Mouse (Mus musculus): ENCODE data around the gene 1500011B03Rik. TPM values are rescaled to one million over a fixed set of nuclear protein-coding genes. Genes with fewer than 3 reads are reported as not detected.
"Not testable (repeated sequence)": the region's sequence is repeated elsewhere in the genome, so short reads cannot be mapped to it uniquely, and the experiment has no call there.

The 1500011B03Rik gene
- polyA plus RNA-seq, 1 experiment from 2014 or later = 250 TPM

DNA sequence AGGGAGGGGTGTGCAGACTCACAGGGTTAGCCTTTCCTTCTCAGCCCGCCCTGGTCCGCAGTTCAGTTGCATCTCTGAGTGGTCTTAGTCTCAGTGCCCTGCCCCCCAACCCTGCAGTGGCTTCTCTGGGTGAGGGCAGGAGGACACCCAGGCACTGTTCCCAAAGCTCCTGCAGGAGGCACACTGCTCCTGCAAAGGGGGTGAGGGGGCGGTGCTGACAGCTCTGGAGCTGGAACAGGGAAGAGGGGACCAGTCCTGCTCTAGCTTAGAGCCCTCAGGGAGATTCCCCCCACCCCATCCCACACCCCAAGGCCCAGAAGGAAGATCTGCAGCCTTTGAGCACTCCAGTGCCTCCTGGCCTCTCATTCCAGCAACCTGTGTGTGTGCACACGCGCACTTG is 19.4 kb upstream of the 1500011B03Rik start:
- no peak for ATAC-seq
- Histone ChIP-seq H3K27ac (ENCODE audit: low read length) (no peak overlapping the region), H3K4me2 (ENCODE audit: low read length) (no peak overlapping the region), H3K9me3 (ENCODE audit: control insufficient read depth, low read length) (no peaks in the 10 kb centered on the region), H3K4me3 (replicated peaks; ENCODE audit: low read length) (no peak overlapping the region), H3K9ac (replicated peaks; ENCODE audit: low read depth, low read length) (no peak overlapping the region), H3K4me1 (replicated peaks; ENCODE audit: control insufficient read depth, insufficient read depth, low read length) (peaks cover 7% of the 10 kb centered on the region), H3K27me3 (replicated peaks; ENCODE audit: control insufficient read depth, insufficient read depth, low read length) (no peaks in the 10 kb centered on the region), H3K36me3 (ENCODE audit: control insufficient read depth, insufficient read depth) (no peaks in the 10 kb centered on the region)
- WGBS = 67% methylated on average over 5 of the region's 5 CpGs

DNA sequence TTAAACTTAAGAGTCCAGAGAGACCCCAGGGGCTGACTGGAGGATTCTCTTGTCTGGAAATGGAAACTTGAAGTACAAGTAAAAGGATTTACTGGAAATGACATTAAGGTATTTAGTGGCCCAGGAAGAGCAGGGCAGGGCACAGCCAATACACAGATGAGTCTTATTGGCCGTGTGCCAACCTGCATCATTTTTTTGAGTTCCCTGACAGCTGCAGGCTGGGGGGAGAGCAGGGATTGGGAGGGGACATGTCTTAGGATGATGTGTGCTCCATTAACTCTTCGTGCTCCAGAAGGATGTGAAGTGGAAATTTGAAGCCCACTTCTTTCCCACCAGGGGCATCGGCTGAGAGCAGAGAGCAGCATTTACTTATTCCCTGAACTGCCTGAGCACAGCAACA is 18.9 kb upstream of the 1500011B03Rik start:
- H3K36me3 ChIP-seq (ENCODE audit: control insufficient read depth, insufficient read depth); H3K4me2 ChIP-seq (ENCODE audit: low read length); H3K9ac ChIP-seq (replicated peaks; ENCODE audit: low read depth, low read length); H3K27me3 ChIP-seq (replicated peaks; ENCODE audit: control insufficient read depth, insufficient read depth, low read length); H3K9me3 ChIP-seq (ENCODE audit: control insufficient read depth, low read length); H3K27ac ChIP-seq (ENCODE audit: low read length); H3K4me3 ChIP-seq (replicated peaks; ENCODE audit: low read length); H3K4me1 ChIP-seq (replicated peaks; ENCODE audit: control insufficient read depth, insufficient read depth, low read length); ATAC-seq: not testable (repeated sequence)
- 37% methylated on average over 3 of the region's 3 CpGs for WGBS

DNA sequence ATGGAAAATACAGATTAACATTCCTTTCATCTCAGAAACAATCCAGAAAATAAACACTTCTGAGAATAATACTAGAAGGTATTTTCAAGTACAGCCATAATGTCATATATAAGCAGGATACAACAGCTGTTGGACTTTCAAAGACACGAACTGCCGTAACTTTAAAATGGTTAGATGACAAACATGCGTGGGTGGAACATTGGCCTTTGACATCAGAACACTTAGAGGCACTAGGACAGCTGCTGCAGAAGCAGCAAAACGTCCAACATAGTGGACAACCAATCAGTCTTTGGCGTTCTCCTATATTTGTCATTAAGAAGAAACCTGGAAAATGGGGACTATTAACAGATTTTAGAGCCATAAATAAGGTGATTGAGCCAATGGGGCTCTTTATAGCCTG is 17.2 kb upstream of the 1500011B03Rik start:
- H3K4me2 ChIP-seq (ENCODE audit: low read length); H3K9ac ChIP-seq (replicated peaks; ENCODE audit: low read depth, low read length); H3K27ac ChIP-seq (ENCODE audit: low read length); H3K36me3 ChIP-seq (ENCODE audit: control insufficient read depth, insufficient read depth); H3K27me3 ChIP-seq (replicated peaks; ENCODE audit: control insufficient read depth, insufficient read depth, low read length); H3K4me1 ChIP-seq (replicated peaks; ENCODE audit: control insufficient read depth, insufficient read depth, low read length); H3K9me3 ChIP-seq (ENCODE audit: control insufficient read depth, low read length); H3K4me3 ChIP-seq (replicated peaks; ENCODE audit: low read length); ATAC-seq: not testable (repeated sequence)
- 84% methylated on average over 5 of the region's 5 CpGs for WGBS

DNA sequence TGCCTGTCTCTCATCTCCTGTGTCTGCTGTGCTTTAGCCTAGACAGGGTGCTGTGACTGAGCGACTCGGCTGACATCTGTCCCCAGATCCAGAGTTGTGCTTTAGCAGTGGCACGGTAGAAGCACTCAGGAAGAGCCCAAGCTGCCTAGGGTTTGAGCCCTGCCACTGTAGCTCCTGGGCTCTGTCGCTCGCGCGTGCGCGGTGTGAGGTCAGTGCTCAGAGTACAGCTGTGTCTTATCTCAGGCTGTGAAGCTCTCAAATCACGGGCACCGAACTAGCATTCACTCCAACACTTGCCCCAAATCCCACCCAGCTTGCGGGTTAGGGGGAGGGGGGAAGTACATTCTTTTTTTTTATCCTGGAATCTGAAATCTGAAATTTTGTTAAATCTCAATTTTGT is 13.6 kb upstream of the 1500011B03Rik start:
- Histone ChIP-seq H3K27ac (ENCODE audit: low read length) (no peak overlapping the region), H3K27me3 (replicated peaks; ENCODE audit: control insufficient read depth, insufficient read depth, low read length) (no peaks in the 10 kb centered on the region), H3K4me2 (ENCODE audit: low read length) (no peak overlapping the region), H3K4me3 (replicated peaks; ENCODE audit: low read length) (no peak overlapping the region), H3K36me3 (ENCODE audit: control insufficient read depth, insufficient read depth) (no peaks in the 10 kb centered on the region), H3K9ac (replicated peaks; ENCODE audit: low read depth, low read length) (no peak overlapping the region), H3K9me3 (ENCODE audit: control insufficient read depth, low read length) (no peaks in the 10 kb centered on the region), H3K4me1 (replicated peaks; ENCODE audit: control insufficient read depth, insufficient read depth, low read length) (no peaks in the 10 kb centered on the region; the same call in 1 of the 2 replicates)
- 79% methylated on average over 12 of the region's 12 CpGs for WGBS
- no peak for ATAC-seq

DNA sequence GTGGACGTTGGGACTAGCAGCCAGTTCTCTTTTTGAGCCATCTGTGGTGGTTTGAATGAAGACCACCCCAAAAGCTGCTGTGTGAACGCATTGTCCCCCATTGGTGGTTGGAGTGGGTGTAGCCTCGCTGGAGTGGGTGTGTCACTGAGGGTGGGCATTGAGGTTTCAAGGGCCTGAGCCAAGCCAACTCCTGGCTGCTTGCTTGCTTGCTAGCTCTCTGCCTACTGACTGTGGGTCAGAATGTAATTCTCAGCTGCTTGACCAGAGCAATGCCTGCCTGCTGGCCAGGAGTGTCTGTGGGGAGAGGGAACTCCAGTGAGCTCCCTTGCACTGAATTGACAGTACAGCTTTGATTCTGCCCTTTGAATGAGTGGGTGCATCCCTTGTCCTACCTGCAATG is 6.5 kb upstream of the 1500011B03Rik start:
- Histone ChIP-seq H3K9ac (replicated peaks; ENCODE audit: low read depth, low read length) (no peak overlapping the region), H3K9me3 (ENCODE audit: control insufficient read depth, low read length) (no peaks in the 10 kb centered on the region), H3K4me1 (replicated peaks; ENCODE audit: control insufficient read depth, insufficient read depth, low read length) (peaks cover 6% of the 10 kb centered on the region), H3K27ac (ENCODE audit: low read length) (no peak overlapping the region), H3K27me3 (replicated peaks; ENCODE audit: control insufficient read depth, insufficient read depth, low read length) (no peaks in the 10 kb centered on the region), H3K4me3 (replicated peaks; ENCODE audit: low read length) (no peak overlapping the region), H3K4me2 (ENCODE audit: low read length) (no peak overlapping the region), H3K36me3 (ENCODE audit: control insufficient read depth, insufficient read depth) (no peaks in the 10 kb centered on the region)
- no peak for ATAC-seq
- whole genome bisulfite sequencing = 56% methylated on average over 3 of the region's 3 CpGs

DNA sequence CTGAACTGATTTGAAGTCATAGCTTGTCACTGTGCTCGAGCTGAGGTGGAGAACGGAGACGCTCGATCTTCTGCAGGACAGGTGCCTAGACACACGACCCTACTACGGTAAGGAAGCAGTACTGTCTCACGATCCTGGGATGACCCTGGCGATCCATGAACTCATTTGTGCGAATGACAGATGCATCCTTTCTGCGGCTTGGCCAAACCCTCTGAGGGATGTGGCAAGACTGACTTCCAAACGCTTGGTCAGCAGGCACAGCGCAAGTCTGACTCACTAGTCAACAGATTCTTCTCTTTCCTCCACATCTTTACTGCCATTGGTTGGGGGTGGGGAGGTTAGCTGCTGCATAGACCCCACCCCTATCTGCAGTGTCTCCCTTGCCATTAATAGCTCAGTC is 4.2 kb upstream of the 1500011B03Rik start:
- Histone ChIP-seq H3K4me2 (ENCODE audit: low read length) (no peak overlapping the region), H3K4me3 (replicated peaks; ENCODE audit: low read length) (no peak overlapping the region), H3K36me3 (ENCODE audit: control insufficient read depth, insufficient read depth) (no peaks in the 10 kb centered on the region), H3K27me3 (replicated peaks; ENCODE audit: control insufficient read depth, insufficient read depth, low read length) (no peaks in the 10 kb centered on the region), H3K27ac (ENCODE audit: low read length) (no peak overlapping the region), H3K4me1 (replicated peaks; ENCODE audit: control insufficient read depth, insufficient read depth, low read length) (peaks cover 6% of the 10 kb centered on the region), H3K9me3 (ENCODE audit: control insufficient read depth, low read length) (no peaks in the 10 kb centered on the region), H3K9ac (replicated peaks; ENCODE audit: low read depth, low read length) (no peak overlapping the region)
- WGBS = 94% methylated on average over 12 of the region's 12 CpGs
- no peak for ATAC-seq

DNA sequence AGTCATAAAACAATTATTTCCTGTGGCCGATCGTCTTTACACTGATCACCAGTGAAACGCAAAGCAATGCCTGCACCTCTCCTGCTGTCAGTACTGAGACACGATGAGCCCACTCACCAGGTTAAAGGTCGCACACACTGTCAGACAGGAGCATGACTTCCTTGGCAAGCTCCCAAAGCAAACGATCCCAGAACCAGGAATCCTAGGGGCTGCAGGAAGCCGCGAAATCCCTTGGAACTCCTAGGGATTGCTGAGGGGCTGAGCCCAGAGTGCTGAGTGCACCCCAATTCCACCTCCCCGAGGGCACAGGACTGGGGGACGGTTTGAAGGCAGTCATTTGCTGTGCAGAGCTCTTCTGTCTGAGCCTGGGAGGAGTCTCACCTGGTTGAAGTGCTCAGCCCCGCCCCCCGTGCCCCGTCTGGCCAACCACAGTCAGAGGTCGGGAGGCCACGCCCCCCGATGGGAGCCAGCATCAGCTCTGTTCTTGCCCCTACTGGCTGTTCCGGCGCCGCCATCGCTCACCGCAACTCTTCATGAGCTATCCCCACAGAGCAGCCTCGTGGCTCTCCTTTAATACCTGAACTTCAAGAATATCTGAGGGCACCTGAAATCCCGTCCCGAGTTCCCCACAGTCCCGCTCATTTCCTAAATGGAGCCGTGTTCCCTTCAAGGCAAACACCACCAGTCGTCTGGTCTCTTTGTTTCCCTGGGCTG is 2.9 kb upstream of the 1500011B03Rik start:
- H3K4me2 ChIP-seq (ENCODE audit: low read length) = peak overlapping the region; percentile 62
- no peaks in the 10 kb centered on the region for H3K27me3 ChIP-seq (replicated peaks; ENCODE audit: control insufficient read depth, insufficient read depth, low read length)
- H3K4me1 ChIP-seq (replicated peaks; ENCODE audit: control insufficient read depth, insufficient read depth, low read length) = peaks cover 6% of the 10 kb centered on the region
- ATAC-seq = peak; percentile 61
- H3K27ac ChIP-seq (ENCODE audit: low read length) = peak overlapping the region; percentile 41; the same call in 1 of the 2 replicates
- H3K4me3 ChIP-seq (replicated peaks; ENCODE audit: low read length) = peak overlapping the region; percentile 41
- WGBS = 8% methylated on average over 27 of the region's 27 CpGs
- no peaks in the 10 kb centered on the region for H3K9me3 ChIP-seq (ENCODE audit: control insufficient read depth, low read length)
- peak overlapping the region; percentile 52 for H3K9ac ChIP-seq (replicated peaks; ENCODE audit: low read depth, low read length)
- H3K36me3 ChIP-seq (ENCODE audit: control insufficient read depth, insufficient read depth) = no peaks in the 10 kb centered on the region

DNA sequence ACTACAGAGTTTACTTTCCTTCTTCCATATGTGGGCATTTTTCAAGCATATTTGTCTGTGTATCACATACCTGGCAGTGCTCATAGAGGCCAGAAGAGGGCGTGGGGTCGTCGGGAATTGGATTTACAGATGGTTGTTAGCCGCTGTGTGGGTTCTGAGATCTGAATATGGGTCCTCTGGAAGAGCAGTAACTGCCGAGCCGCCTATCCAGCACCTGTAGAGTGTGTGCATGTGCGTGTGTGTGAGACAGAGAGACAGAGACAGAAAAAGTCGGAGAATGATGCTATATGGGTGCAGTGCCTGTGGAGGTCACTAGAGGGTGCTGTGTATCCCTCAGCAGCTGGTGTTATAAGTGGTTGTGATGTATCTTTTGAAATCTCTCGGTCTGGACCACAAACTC is 929 bp upstream of the 1500011B03Rik start:
- no peaks in the 10 kb centered on the region for H3K36me3 ChIP-seq (ENCODE audit: control insufficient read depth, insufficient read depth)
- ATAC-seq = no peak
- peaks cover 6% of the 10 kb centered on the region for H3K4me1 ChIP-seq (replicated peaks; ENCODE audit: control insufficient read depth, insufficient read depth, low read length)
- H3K4me2 ChIP-seq (ENCODE audit: low read length) = no peak overlapping the region; the same call in 1 of the 2 replicates
- H3K9me3 ChIP-seq (ENCODE audit: control insufficient read depth, low read length) = no peaks in the 10 kb centered on the region
- no peak overlapping the region for H3K9ac ChIP-seq (replicated peaks; ENCODE audit: low read depth, low read length)
- H3K27me3 ChIP-seq (replicated peaks; ENCODE audit: control insufficient read depth, insufficient read depth, low read length) = no peaks in the 10 kb centered on the region
- H3K27ac ChIP-seq (ENCODE audit: low read length) = no peak overlapping the region
- H3K4me3 ChIP-seq (replicated peaks; ENCODE audit: low read length) = no peak overlapping the region
- 11% methylated on average over 9 of the region's 9 CpGs for WGBS

DNA sequence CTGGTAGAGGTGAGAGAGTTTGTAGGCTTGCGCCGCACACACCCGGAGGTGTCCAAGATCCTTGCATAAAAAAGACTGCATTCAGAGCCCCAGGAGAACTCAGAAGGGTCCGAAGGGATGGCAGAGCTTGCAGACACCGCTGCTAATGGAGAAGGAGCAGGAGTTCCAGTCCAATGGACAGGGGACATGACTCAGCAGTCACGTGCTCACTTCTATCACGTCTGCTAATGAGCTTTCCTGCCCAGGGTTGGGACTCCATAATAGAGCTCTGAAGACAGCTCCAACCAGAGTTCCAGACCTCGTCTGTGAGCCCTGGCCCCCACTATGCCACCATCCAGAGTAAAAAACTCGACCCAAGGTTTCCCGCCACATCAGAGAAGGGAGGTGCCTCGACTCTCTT is 5.1 kb downstream of the 1500011B03Rik start:
- H3K9me3 ChIP-seq (ENCODE audit: control insufficient read depth, low read length) = 0 out of 2 replicates have a peak, but pooled peaks cover 3% of the 10 kb centered on the region
- no peak overlapping the region for H3K4me2 ChIP-seq (ENCODE audit: low read length)
- no peaks in the 10 kb centered on the region for H3K27me3 ChIP-seq (replicated peaks; ENCODE audit: control insufficient read depth, insufficient read depth, low read length)
- ATAC-seq = no peak
- no peak overlapping the region for H3K9ac ChIP-seq (replicated peaks; ENCODE audit: low read depth, low read length)
- H3K27ac ChIP-seq (ENCODE audit: low read length) = no peak overlapping the region
- H3K4me1 ChIP-seq (replicated peaks; ENCODE audit: control insufficient read depth, insufficient read depth, low read length) = no peaks in the 10 kb centered on the region; the same call in 1 of the 2 replicates
- no peak overlapping the region for H3K4me3 ChIP-seq (replicated peaks; ENCODE audit: low read length)
- no peaks in the 10 kb centered on the region for H3K36me3 ChIP-seq (ENCODE audit: control insufficient read depth, insufficient read depth)
- WGBS = 74% methylated on average over 10 of the region's 11 CpGs

DNA sequence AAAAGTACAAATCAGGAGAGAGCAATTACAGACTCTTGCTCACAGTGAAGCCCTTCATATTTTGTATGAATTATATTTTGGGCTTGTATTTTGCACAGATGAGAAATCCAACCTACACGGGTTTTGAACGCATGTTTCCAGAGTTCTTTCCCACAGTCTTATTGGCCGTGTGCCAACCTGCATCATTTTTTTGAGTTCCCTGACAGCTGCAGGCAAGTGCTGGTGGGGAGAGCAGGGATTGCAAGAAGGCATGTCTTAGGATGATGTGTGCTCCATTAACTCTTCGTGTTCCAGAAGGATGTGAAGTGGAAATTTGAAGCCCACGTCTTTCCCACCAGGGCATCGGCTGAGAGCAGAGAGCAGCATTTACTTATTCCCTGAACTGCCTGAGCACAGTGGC is 6.7 kb downstream of the 1500011B03Rik start:
- no peaks in the 10 kb centered on the region for H3K36me3 ChIP-seq (ENCODE audit: control insufficient read depth, insufficient read depth)
- H3K4me3 ChIP-seq (replicated peaks; ENCODE audit: low read length) = no peak overlapping the region
- H3K4me2 ChIP-seq (ENCODE audit: low read length) = no peak overlapping the region
- 70% methylated on average over 6 of the region's 6 CpGs for WGBS
- H3K9ac ChIP-seq (replicated peaks; ENCODE audit: low read depth, low read length) = no peak overlapping the region
- no peak for ATAC-seq
- 0 out of 2 replicates have a peak, but pooled peaks cover 3% of the 10 kb centered on the region for H3K9me3 ChIP-seq (ENCODE audit: control insufficient read depth, low read length)
- peaks cover 12% of the 10 kb centered on the region for H3K4me1 ChIP-seq (replicated peaks; ENCODE audit: control insufficient read depth, insufficient read depth, low read length)
- no peak overlapping the region for H3K27ac ChIP-seq (ENCODE audit: low read length)
- no peaks in the 10 kb centered on the region for H3K27me3 ChIP-seq (replicated peaks; ENCODE audit: control insufficient read depth, insufficient read depth, low read length)

Measured in forebrain, embryonic 16.5 days (tissue).